Mouse (Mus musculus) heart, postnatal 0 days (tissue): Measurements from ENCODE around the gene Dnah10.

ENCODE experiments used
- CTCF ChIP-seq: IDR thresholded peaks from 2 replicates; pipeline ENCODE4 v1.5.1; 2016; ENCODE audit warnings: antibody characterized with exemption, control low read depth, low read depth
- EP300 ChIP-seq: IDR thresholded peaks from 2 replicates; pipeline ENCODE4 v1.6.1; 2016; ENCODE audit warnings: antibody characterized with exemption, low read depth

DNA sequence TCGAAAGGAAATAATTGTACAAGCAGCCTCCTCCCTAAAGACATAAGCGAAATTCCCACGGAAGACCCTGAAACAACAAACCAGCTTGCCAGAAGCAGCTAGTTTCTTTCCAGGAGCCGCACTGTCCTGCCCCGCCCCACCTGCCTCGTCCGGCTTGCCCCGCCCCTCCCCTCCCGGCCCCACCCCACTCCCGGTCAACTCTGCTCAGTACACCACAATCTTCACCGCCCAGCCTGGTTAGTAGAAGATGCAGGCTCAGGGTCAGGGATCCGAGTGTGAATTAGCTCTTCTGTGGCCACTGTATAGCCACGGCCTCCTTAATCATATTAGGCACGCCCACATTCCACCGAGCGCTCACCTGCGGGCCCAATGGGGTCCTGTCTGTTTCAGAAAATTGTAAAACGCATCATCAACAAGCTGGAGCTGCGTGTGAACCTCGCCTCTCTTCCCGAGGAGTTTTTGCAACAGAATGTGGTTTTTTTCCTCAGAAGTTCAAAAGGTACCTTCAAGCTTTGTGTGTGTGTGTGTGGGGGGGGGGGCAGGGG, 4.8 kb downstream of the Dnah10 start:
- TF ChIP-seq CTCF: no peak
- no peak for TF ChIP-seq EP300
